18 mouse cellular contexts compared by ENCODE assay signal in genomic region chr10:24464377-24464776, GRCm38 (mm10).
"Had no signal": no experiment of that assay in that cellular context is flagged by ENCODE, and none has a peak within 500 bp of the region (broad histone marks: within the 10 kb centered on the region; RNA-seq: fewer than 3 reads in every experiment).

No protein-coding gene starts in this region.

- H3K4me3 ChIP-seq: lung, embryonic 15.5 days; midbrain, embryonic 10.5 days; midbrain, embryonic 12.5 days; myocyte; neural tube, embryonic 13.5 days; neural tube, embryonic 15.5 days; stomach, embryonic 15.5 days had no signal

- H3K4me1 ChIP-seq: lung, embryonic 15.5 days; midbrain, embryonic 10.5 days; midbrain, embryonic 12.5 days; neural tube, embryonic 13.5 days; neural tube, embryonic 15.5 days; stomach, embryonic 15.5 days had no signal

- H3K27me3 ChIP-seq: lung, embryonic 15.5 days; midbrain, embryonic 12.5 days; neural tube, embryonic 13.5 days; neural tube, embryonic 15.5 days; stomach, embryonic 15.5 days had no signal

- H3K9me3 ChIP-seq: lung, embryonic 15.5 days; midbrain, embryonic 10.5 days; midbrain, embryonic 12.5 days; neural tube, embryonic 13.5 days; neural tube, embryonic 15.5 days; stomach, embryonic 15.5 days had no signal

- ATAC-seq: lung, postnatal 0 days; midbrain, embryonic 16.5 days had no signal

- H3K27ac ChIP-seq: lung, embryonic 15.5 days; midbrain, embryonic 10.5 days; midbrain, embryonic 12.5 days; neural tube, embryonic 13.5 days; neural tube, embryonic 15.5 days; stomach, embryonic 15.5 days; stomach, postnatal 0 days had no signal

- H3K36me3 ChIP-seq: lung, embryonic 15.5 days; midbrain, embryonic 10.5 days; midbrain, embryonic 12.5 days; neural tube, embryonic 13.5 days; neural tube, embryonic 15.5 days; stomach, embryonic 15.5 days had no signal

- H3K9ac ChIP-seq: lung, embryonic 15.5 days; midbrain, embryonic 12.5 days; neural tube, embryonic 13.5 days; neural tube, embryonic 15.5 days; stomach, embryonic 15.5 days had no signal

- H3K4me2 ChIP-seq: lung, embryonic 15.5 days; midbrain, embryonic 12.5 days; neural tube, embryonic 13.5 days; neural tube, embryonic 15.5 days; stomach, embryonic 15.5 days had no signal

- DNase-seq: lung, adult 2 months; lung, postnatal 14 days; lung, postnatal 36 days; midbrain, embryonic 14.5 days; right cerebral cortex, postnatal 14 days; thymus, adult 2 months; thymus, postnatal 25 days; thymus, postnatal 4 days had no signal
